Mouse (Mus musculus) midbrain, postnatal 0 days (tissue): ENCODE results near the gene Lpgat1. TPM values are rescaled to one million over a fixed set of nuclear protein-coding genes. Genes with fewer than 3 reads are reported as not detected.

Experiments used
- ATAC-seq: fragments of 200-750 bp; cut with Nextera tagmentation; 2 replicates; pipeline ENCODE4 v1.8.0; 2017; ENCODE audit warnings: moderate number of reproducible peaks, mild to moderate bottlenecking, moderate TSS enrichment, moderate library complexity; ENCODE audit not compliant: low FRiP score
- DNase-seq: peaks from one replicate; pipeline ENCODE4 v3.0.0-alpha.2; 2015; ENCODE audit warnings: low spot score
- H3K27ac ChIP-seq: fragments of 300-500 bp; sonication (generic); 2 replicates; pipeline ENCODE4 v1.5.1; 2014; ENCODE audit warnings: low read depth, mild to moderate bottlenecking, low read length, mixed read lengths
- H3K27me3 ChIP-seq: fragments of 300-500 bp; sonication (generic); 2 replicates; pipeline ENCODE4 v1.6.1; 2014; ENCODE audit warnings: low read length, control low read depth, mixed read lengths; ENCODE audit not compliant: insufficient read depth
- H3K36me3 ChIP-seq: fragments of 300-500 bp; sonication (generic); 2 replicates; pipeline ENCODE4 v1.6.1; 2014; ENCODE audit warnings: low read length, control low read depth, mixed read lengths; ENCODE audit not compliant: insufficient read depth
- H3K4me1 ChIP-seq: fragments of 300-500 bp; sonication (generic); 2 replicates; pipeline ENCODE4 v1.6.1; 2014; ENCODE audit warnings: mild to moderate bottlenecking, control low read depth, antibody characterized with exemption, low read length, mixed read lengths; ENCODE audit not compliant: insufficient read depth
- H3K4me2 ChIP-seq: fragments of 300-500 bp; sonication (generic); 2 replicates; pipeline ENCODE4 v1.6.1; 2014; ENCODE audit warnings: low read depth, mild to moderate bottlenecking, low read length, mixed read lengths; ENCODE audit not compliant: poor library complexity, severe bottlenecking
- H3K4me3 ChIP-seq: fragments of 300-500 bp; sonication (generic); 2 replicates; pipeline ENCODE4 v1.5.1; 2014; ENCODE audit warnings: low read depth, mild to moderate bottlenecking, low read length, moderate library complexity
- H3K9ac ChIP-seq: fragments of 300-500 bp; sonication (generic); replicated peaks from 2 replicates; pipeline ENCODE4 v1.6.1; 2014; ENCODE audit warnings: mild to moderate bottlenecking, low read length, moderate library complexity, mixed read lengths; ENCODE audit not compliant: poor library complexity, severe bottlenecking
- H3K9me3 ChIP-seq: fragments of 300-500 bp; sonication (generic); 2 replicates; pipeline ENCODE4 v1.6.1; 2016; ENCODE audit warnings: low read length, control low read depth
- CTCF ChIP-seq: IDR thresholded peaks from 2 replicates; pipeline ENCODE4 v1.5.1; 2016; ENCODE audit warnings: antibody characterized with exemption, mild to moderate bottlenecking
- WGBS: fragments of 180-500 bp; shearing (Covaris S2); extraction: QIAGEN DNeasy Blood & Tissue Kit; methylation state at CpG from one replicate; pipeline ENCODE4 v1.1.7; 2014; 5-methylcytosine and 5-hydroxymethylcytosine counted together
- polyA plus RNA-seq: library from polyadenylated mRNA; unstranded; fragments of >200 nt; fragmentation: Nextera tagmentation; extraction: Ambion mirVana; gene quantifications from 2 replicates; pipeline ENCODE4 v1.2.1, GENCODE M21; 2015
- total RNA-seq: library from RNA; depleted of rRNA; stranded (reverse); fragments of >200 nt; gene quantifications from 2 replicates; pipeline ENCODE4 v1.2.3, GENCODE M21; 2014

Gene Lpgat1
- total and polyA plus RNA-seq, 2 experiments from 2014 or later: 53.0 to 56.2 TPM

GRCm38 (mm10) chr1:191738726-191739125 is 21.1 kb downstream of the Lpgat1 start:
- Histone ChIP-seq H3K27ac (no peak overlapping the region), H3K4me2 (no peak overlapping the region), H3K27me3 (no peaks in the 10 kb centered on the region), H3K4me1 (no peaks in the 10 kb centered on the region), H3K9me3 (no peaks in the 10 kb centered on the region), H3K9ac (no peak overlapping the region), H3K4me3 (no peak overlapping the region), H3K36me3 (no peaks in the 10 kb centered on the region)
- TF ChIP-seq CTCF: no peak
- no peak for ATAC-seq
- WGBS: 88% methylated on average over 2 of the region's 2 CpGs
- DNase-seq: no peak

- WGBS: 91% methylated on average over 6 of the region's 6 CpGs
- no peak for ATAC-seq
- H3K4me2 ChIP-seq: no peak overlapping the region
- no peaks in the 10 kb centered on the region for H3K4me1 ChIP-seq
- no peak overlapping the region for H3K9ac ChIP-seq
- H3K27ac ChIP-seq: no peak overlapping the region
- H3K9me3 ChIP-seq: no peaks in the 10 kb centered on the region
- DNase-seq: no peak
- no peak overlapping the region for H3K4me3 ChIP-seq
- no peak for TF ChIP-seq CTCF
- no peaks in the 10 kb centered on the region for H3K27me3 ChIP-seq
- no peaks in the 10 kb centered on the region; the same call in 1 of the 2 replicates for H3K36me3 ChIP-seq
Observed at GRCm38 (mm10) chr1:191740587-191741361, 23.1 kb downstream of the Lpgat1 start.

GRCm38 (mm10) chr1:191741635-191742034 is 24.0 kb downstream of the Lpgat1 start:
- Histone ChIP-seq H3K4me3 (no peak overlapping the region), H3K27me3 (no peaks in the 10 kb centered on the region), H3K27ac (no peak overlapping the region), H3K9ac (no peak overlapping the region), H3K4me2 (no peak overlapping the region), H3K9me3 (no peaks in the 10 kb centered on the region), H3K36me3 (no peaks in the 10 kb centered on the region; the same call in 1 of the 2 replicates), H3K4me1 (no peaks in the 10 kb centered on the region)
- ATAC-seq (no peak), DNase-seq (no peak)
- 94% methylated on average over 4 of the region's 4 CpGs for WGBS
- no peak for TF ChIP-seq CTCF

GRCm38 (mm10) chr1:191748431-191748830 is 30.8 kb downstream of the Lpgat1 start:
- H3K27ac ChIP-seq: no peak overlapping the region
- no peak overlapping the region for H3K4me2 ChIP-seq
- H3K4me3 ChIP-seq: no peak overlapping the region
- H3K36me3 ChIP-seq: no peaks in the 10 kb centered on the region; the same call in none of the 2 replicates
- no peak for TF ChIP-seq CTCF
- no peak overlapping the region for H3K9ac ChIP-seq
- DNase-seq: no peak
- H3K27me3 ChIP-seq: no peaks in the 10 kb centered on the region
- ATAC-seq: no peak
- no peaks in the 10 kb centered on the region for H3K9me3 ChIP-seq
- H3K4me1 ChIP-seq: no peaks in the 10 kb centered on the region
- WGBS: 68% methylated on average over 1 of the region's 1 CpGs

- Histone ChIP-seq H3K27ac (no peak overlapping the region), H3K27me3 (no peaks in the 10 kb centered on the region), H3K4me2 (no peak overlapping the region), H3K4me1 (no peaks in the 10 kb centered on the region), H3K4me3 (no peak overlapping the region), H3K9ac (no peak overlapping the region), H3K36me3 (peaks cover 13% of the 10 kb centered on the region), H3K9me3 (no peaks in the 10 kb centered on the region)
- ATAC-seq (no peak), DNase-seq (no peak)
- WGBS: 96% methylated on average over 3 of the region's 3 CpGs
- TF ChIP-seq CTCF: no peak
Observed at GRCm38 (mm10) chr1:191756520-191757199, 39.0 kb downstream of the Lpgat1 start.

- no peak overlapping the region for H3K27ac ChIP-seq
- no peak overlapping the region for H3K9ac ChIP-seq
- WGBS: 81% methylated on average over 5 of the region's 5 CpGs
- no peaks in the 10 kb centered on the region for H3K9me3 ChIP-seq
- no peaks in the 10 kb centered on the region for H3K27me3 ChIP-seq
- H3K36me3 ChIP-seq: peaks cover 33% of the 10 kb centered on the region
- ATAC-seq (no peak), DNase-seq (peak; percentile 37)
- no peak overlapping the region for H3K4me2 ChIP-seq
- H3K4me3 ChIP-seq: no peak overlapping the region
- no peak for TF ChIP-seq CTCF
- no peaks in the 10 kb centered on the region for H3K4me1 ChIP-seq
Observed at GRCm38 (mm10) chr1:191774106-191774505, 56.5 kb downstream of the Lpgat1 start.
